Mouse (Mus musculus) thymus, adult 2 months (tissue): ENCODE measurements at regions not wholly inside any gene's neighbourhood (a gene's known extent, or its start where the extent isn't known, plus 50 kb on each side); places are given as distances from the start of the nearest gene placed in this dataset.

Experiments used
- CTCF ChIP-seq: fragments of 200-500 bp; IDR thresholded peaks from 2 replicates; pipeline ENCODE4 v1.5.1; 2012; ENCODE audit warnings: mild to moderate bottlenecking, control low read depth, low read length, moderate library complexity, borderline replicate concordance; ENCODE audit not compliant: control insufficient read depth, poor library complexity, insufficient read depth; ENCODE audit errors: extremely low read depth
- POLR2A ChIP-seq: fragments of 200-500 bp; IDR thresholded peaks from 2 replicates; pipeline ENCODE4 v1.6.1; 2012; ENCODE audit warnings: mild to moderate bottlenecking, low read length, control low read depth, moderate library complexity; ENCODE audit not compliant: control insufficient read depth, poor library complexity, insufficient read depth; ENCODE audit errors: extremely low read depth

GRCm38 (mm10) chr9:116366713-116367112 is 191.6 kb upstream of the Tgfbr2 start:
- TF ChIP-seq CTCF (no peak), POLR2A (no peak)
